Mouse (Mus musculus) spleen, postnatal 14 days (tissue): ENCODE data around the gene Oas1g.
"Not testable (repeated sequence)": the region's sequence is repeated elsewhere in the genome, so short reads cannot be mapped to it uniquely, and the experiment has no call there.

ENCODE experiments used
- DNase-seq, 2 experiments: peaks; one replicate each; pipeline ENCODE4 v3.0.0; 2021 to 2022; ENCODE audit warnings: low spot score in 2 of 2

The Oas1g gene

DNA sequence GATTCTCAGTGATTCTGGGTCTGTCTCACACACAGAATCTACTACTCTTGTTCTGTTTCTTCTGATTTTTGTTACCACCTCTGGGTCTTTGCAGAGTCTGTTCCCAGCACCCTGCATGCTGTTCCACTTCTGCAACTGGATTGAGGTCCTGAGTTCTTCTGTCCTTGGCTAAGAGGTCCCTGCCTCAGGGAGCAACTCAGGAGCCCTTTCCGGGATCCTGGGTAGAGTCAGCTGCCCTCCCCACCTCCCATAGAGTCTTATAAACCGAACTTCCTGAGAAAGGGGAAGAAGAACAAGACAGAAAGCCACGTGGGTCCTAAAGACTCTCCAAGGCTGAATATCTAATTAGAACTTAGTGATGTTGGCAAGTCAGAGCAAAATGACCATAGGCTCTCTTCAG is 3.6 kb upstream of the Oas1g start:
- DNase-seq: no peak

GRCm38 (mm10) chr5:120890026-120890425 is 2.6 kb upstream of the Oas1g start:
- no peak for DNase-seq

- not testable (repeated sequence) for DNase-seq
Measured at GRCm38 (mm10) chr5:120888294-120888815, 942 bp upstream of the Oas1g start.

GRCm38 (mm10) chr5:120887831-120888230 is 418 bp upstream of the Oas1g start:
- DNase-seq: no peak

DNA sequence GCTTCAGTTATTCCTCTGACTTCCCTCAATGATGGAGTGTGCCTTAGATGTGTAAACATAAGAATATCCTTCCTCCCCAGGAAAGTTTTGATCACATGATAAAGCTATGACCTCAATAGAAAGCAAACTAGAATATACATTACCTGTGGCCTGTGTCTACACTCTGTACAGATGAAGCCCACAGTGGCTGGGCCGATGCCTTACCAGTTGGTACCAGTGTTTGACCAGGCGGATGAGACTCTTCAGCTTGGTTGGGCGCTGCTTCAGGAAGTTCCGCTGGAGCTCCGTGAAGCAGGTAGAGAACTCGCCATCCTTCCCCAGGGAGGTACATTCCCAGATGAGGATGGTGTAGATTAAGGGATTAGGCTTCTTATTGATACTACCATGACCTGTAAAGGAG is 5.7 kb downstream of the Oas1g start:
- not testable (repeated sequence) for DNase-seq

DNA sequence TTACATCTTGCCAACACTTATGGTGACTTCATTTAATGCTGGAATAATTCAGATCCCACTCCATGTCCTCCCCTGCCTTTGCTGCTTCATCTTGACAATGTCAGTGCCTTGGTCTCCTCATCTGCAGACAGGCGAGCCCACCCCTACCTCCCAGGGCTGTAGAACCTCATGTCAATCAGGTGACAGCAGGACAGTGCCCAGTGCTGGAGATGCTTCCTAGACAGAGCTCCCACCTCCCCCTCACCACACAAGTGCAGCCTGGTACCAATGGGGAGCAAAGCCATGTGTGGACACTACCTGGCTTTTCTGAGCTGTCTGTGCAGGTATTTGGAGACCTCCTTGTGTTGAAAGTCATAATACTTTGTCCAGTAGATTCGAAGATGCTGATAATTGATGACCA is 8.6 kb downstream of the Oas1g start:
- not testable (repeated sequence) for DNase-seq

GRCm38 (mm10) chr5:120877407-120877806 is 10.0 kb downstream of the Oas1g start:
- DNase-seq: not testable (repeated sequence)

- not testable (repeated sequence) for DNase-seq
Measured at GRCm38 (mm10) chr5:120876839-120877238, 10.6 kb downstream of the Oas1g start.

DNA sequence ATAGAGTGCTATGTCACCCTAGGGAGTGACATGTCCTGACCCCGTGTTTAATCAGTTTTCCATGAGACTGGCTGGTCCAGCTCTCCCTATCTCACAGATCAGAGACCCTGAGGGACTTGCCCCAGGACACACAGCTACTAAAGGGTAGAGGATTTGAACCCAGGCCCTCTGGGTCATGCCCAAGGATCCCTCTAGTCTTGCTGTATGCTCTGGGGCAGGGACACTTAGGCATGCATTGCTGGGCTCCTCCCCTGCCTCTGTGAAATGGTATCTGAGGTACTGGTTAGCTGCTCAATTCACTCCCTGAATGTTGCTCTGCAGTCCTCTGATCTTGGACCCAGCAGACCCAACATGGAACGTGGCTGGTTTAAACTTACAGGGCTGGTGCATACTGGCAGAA is 15.9 kb downstream of the Oas1g start:
- no peak for DNase-seq

- DNase-seq: no peak
Measured at GRCm38 (mm10) chr5:120870782-120871181, 16.6 kb downstream of the Oas1g start.

DNA sequence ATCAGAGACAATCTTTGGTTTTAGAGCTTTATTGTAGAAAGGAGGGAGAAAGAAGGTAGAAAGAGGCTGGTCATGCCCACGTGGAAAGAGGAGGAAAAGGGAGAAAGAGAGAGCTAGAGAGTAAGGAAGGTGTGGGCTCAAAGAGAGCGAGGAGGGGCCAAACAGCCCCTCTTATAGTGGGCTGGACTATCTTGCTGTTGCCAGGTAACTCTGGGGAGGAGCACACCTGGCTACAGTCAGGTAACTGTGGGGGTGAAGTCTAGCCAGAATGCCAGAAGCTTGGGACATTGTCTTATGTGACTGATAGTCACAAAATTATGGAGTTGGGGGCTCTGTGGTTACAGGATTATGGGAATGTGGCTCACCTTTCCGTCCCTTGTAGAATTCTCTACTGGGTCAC is 17.3 kb downstream of the Oas1g start:
- DNase-seq: no peak

GRCm38 (mm10) chr5:120869436-120870015 is 17.9 kb downstream of the Oas1g start:
- no peak for DNase-seq

- DNase-seq: no peak
Measured at GRCm38 (mm10) chr5:120865336-120865860, 22.0 kb downstream of the Oas1g start.

DNA sequence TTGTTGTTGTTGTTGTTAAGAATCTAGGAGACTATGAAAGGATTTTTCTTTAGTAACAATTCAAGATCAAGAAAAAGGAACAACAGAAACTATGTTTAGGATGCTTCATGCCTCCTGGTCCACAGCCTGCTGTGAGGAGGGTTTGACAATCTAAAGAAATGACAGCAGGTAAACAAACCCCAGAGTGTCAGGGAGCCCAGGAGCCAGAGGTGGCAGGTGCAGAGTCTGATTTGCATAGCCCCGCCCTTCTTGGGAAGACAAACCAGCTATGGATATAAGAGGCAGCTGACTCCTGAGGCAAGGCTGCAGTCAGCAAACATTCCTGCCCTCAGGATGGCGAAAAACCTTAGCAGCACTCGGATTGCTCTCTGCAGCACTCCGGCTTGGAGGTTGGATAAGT is 26.3 kb downstream of the Oas1g start, which contains the start of gene Oas1h:
Gene Oas1h (plus strand): TSS at position 301 of the 400 bp plus-strand sequence.
- DNase-seq: no peak

DNA sequence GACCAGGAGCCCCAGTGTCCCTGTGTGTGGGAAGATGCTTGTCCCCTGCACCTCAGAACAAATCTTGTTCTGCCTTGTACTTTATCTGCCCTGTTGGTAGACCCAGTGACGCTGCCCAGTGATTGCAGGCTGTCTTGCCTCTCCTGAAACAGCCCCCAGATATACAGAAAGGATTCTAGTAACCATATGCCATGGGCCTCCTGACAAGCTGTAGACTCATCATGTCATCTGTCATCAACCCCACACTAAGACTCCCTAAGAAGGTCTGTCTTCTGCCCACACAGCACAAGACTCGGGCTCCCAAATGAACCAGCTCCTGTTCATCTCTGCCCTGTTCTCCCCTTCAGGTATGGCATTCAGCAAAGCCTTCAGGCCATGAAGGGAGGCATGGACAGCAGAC is 28.2 kb downstream of the Oas1g start:
- no peak for DNase-seq

- peak in 1 of 2 experiments; percentile 20 for DNase-seq
Measured at GRCm38 (mm10) chr5:120849601-120850136, 37.7 kb downstream of the Oas1g start.

DNA sequence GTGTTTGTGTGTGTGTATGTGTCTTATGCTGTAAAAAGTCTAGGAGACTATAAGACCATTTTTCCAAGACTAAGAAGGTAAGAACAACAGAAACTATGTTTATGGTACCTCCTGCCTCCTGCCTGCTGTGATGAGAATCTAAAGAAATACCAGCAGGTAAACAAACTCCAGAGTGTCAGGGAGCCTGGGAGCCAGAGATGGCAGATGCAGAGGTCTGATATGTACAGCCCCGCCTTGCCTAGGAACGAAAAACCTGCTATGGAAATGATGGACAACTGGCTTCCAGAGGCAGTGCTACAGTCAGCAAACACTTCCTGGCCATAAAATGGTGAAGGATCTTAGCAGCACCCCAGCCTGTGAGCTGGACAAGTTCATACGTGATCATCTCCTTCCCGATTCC is 40.3 kb downstream of the Oas1g start, which contains the start of gene Oas1f:
Gene Oas1f (plus strand): TSS at position 301 of the 400 bp plus-strand sequence.
- DNase-seq: no peak

- DNase-seq: no peak
Measured at GRCm38 (mm10) chr5:120844713-120845112, 42.7 kb downstream of the Oas1g start.

DNA sequence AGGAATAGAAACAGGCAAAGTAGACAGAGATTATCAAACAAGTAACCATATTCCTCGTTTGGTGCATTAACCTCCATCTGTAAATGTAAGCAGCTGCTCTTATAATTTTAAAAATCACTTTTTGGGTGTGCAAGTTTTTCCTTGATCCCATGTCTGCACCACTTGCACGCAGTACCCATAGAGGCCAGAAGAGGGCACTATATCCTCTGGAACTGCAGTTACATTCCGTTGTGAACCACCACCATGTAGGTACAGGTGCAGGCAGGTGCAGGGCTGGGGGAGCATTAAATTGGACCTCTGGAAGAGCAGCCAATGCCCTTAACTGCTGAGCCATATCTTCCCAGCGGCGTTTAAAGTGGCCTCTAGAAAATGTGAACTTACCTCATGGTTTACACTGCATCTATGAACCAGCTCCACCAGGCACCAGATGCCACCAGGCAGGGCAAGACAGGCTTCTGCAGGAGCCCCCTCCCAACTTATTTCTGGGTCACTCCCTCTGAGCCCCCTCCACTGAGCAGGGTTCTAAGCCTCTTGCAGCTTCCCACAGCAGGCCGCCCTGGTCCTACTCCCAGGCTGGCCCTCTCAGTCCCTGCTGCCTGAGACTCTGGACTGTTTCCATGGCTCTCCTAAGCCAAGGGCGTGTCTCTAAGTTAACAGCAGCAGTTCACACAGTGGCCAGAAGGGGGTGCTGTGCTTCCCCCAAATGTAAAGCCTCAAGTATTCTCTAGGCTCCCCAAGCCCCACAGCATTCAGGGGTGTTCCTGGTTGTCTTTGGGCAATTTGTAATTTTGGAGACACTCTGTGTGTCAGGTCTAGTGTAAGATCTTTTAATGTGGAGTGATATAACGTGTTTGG is 50.5 kb downstream of the Oas1g start:
- peak in 1 of 2 experiments; percentile 49 for DNase-seq

GRCm38 (mm10) chr5:120833335-120834280 is 53.8 kb downstream of the Oas1g start:
- DNase-seq: no peak

DNA sequence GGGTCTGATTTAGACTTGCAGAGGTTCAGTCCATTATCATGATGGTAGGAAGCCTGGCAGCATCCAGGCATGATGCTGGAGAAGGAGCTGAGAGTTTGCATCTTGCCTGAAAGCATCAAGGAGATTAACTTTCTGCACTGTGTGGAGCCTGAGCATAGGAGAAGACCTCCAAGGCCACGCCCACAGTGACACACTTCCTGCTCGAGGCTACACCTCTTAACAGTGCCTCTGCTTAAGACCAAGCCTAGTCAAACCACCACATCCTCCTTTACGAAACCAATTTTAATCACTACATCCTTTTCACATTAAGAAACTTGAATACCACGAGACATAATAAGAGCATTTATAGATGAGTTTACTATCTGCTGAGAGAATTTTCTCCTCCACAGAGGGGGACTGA is 56.4 kb downstream of the Oas1g start:
- no peak for DNase-seq
